Mouse (Mus musculus): ENCODE data around the gene Dnajc7. TPM values are rescaled to one million over a fixed set of nuclear protein-coding genes. Genes with fewer than 3 reads are reported as not detected.
A peak's percentile ranks its signal among the peaks of the same experiment; 100 is the strongest.
"Not testable (repeated sequence)": the region's sequence is repeated elsewhere in the genome, so short reads cannot be mapped to it uniquely, and the experiment has no call there.

The Dnajc7 gene
- polyA plus RNA-seq (2014; fragmentation: Nextera tagmentation; extraction: Ambion mirVana): 69.9 and 98.4 TPM in 2 replicates

GRCm38 (mm10) chr11:100619982-100620381 is at the start of gene Dnajc7:
Dnajc7 (minus strand) TSS chr11:100620168.
- Histone ChIP-seq H3K4me1 (ENCODE audit: control insufficient read depth, insufficient read depth, low read length) (peaks cover 17% of the 10 kb centered on the region), H3K4me2 (ENCODE audit: low read depth, severe bottlenecking) (peak within 1 kb of the TSS; percentile 87), H3K36me3 (ENCODE audit: control insufficient read depth, insufficient read depth, low read length) (no peaks in the 10 kb centered on the region), H3K27ac (replicated peaks; ENCODE audit: low read depth, low read length) (peak within 1 kb of the TSS; percentile 73), H3K4me3 (ENCODE audit: low read depth, low read length) (peak within 1 kb of the TSS; percentile 67), H3K9ac (ENCODE audit: low read length) (peak within 1 kb of the TSS; percentile 76), H3K9me3 (ENCODE audit: control insufficient read depth, low read length) (no peaks in the 10 kb centered on the region), H3K27me3 (ENCODE audit: control insufficient read depth, insufficient read depth, low read length) (no peaks in the 10 kb centered on the region)
- ATAC-seq (ENCODE audit: insufficient number of reproducible peaks, low FRiP score, low TSS enrichment, low read depth): no peak
- no peak for DNase-seq (ENCODE audit: low spot score)
- WGBS: 1% methylated on average over 11 of the region's 11 CpGs

GRCm38 (mm10) chr11:100659806-100660205 is 39.8 kb upstream of the Dnajc7 start:
- ATAC-seq (ENCODE audit: insufficient number of reproducible peaks, low FRiP score, low TSS enrichment, low read depth) (no peak), DNase-seq (ENCODE audit: low spot score) (no peak)
- H3K36me3 ChIP-seq (ENCODE audit: control insufficient read depth, insufficient read depth, low read length): no peaks in the 10 kb centered on the region
- no peaks in the 10 kb centered on the region for H3K4me1 ChIP-seq (ENCODE audit: control insufficient read depth, insufficient read depth, low read length)
- no peaks in the 10 kb centered on the region for H3K27me3 ChIP-seq (ENCODE audit: control insufficient read depth, insufficient read depth, low read length)
- H3K4me2 ChIP-seq (ENCODE audit: low read depth, severe bottlenecking): no peak overlapping the region
- H3K4me3 ChIP-seq (ENCODE audit: low read depth, low read length): no peak overlapping the region
- 79% methylated on average over 10 of the region's 10 CpGs for WGBS
- no peak overlapping the region for H3K27ac ChIP-seq (replicated peaks; ENCODE audit: low read depth, low read length)
- H3K9me3 ChIP-seq (ENCODE audit: control insufficient read depth, low read length): no peaks in the 10 kb centered on the region
- H3K9ac ChIP-seq (ENCODE audit: low read length): no peak overlapping the region

GRCm38 (mm10) chr11:100656458-100656857 is 36.5 kb upstream of the Dnajc7 start:
- no peak for DNase-seq (ENCODE audit: low spot score)
- Histone ChIP-seq H3K27ac (replicated peaks; ENCODE audit: low read depth, low read length) (no peak overlapping the region), H3K9me3 (ENCODE audit: control insufficient read depth, low read length) (no peaks in the 10 kb centered on the region), H3K4me3 (ENCODE audit: low read depth, low read length) (no peak overlapping the region), H3K36me3 (ENCODE audit: control insufficient read depth, insufficient read depth, low read length) (no peaks in the 10 kb centered on the region), H3K27me3 (ENCODE audit: control insufficient read depth, insufficient read depth, low read length) (no peaks in the 10 kb centered on the region; the same call in 1 of the 2 replicates), H3K4me1 (ENCODE audit: control insufficient read depth, insufficient read depth, low read length) (no peaks in the 10 kb centered on the region), H3K4me2 (ENCODE audit: low read depth, severe bottlenecking) (no peak overlapping the region), H3K9ac (ENCODE audit: low read length) (no peak overlapping the region)
- no peak for ATAC-seq (ENCODE audit: insufficient number of reproducible peaks, low FRiP score, low TSS enrichment, low read depth)
- 14% methylated on average over 6 of the region's 6 CpGs for WGBS

DNA sequence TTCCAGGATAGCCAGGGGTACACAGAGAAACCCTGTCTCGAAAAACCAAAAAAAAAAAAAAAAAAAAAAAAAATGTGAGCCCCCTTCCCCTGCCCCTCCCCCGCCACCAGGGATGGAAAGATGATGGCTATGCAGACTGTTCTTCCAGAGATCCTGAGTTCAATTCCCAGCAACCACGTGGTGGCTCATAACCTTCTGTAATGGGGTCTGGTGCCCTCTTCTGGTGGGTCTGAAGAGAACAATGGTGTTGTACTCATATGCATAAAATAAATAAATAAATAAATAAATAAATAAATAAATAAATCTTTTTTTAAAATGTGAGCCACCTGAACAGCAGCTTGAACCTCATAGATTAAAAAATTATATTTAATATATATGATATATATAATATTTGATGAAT is 35.6 kb upstream of the Dnajc7 start:
- H3K27me3 ChIP-seq (ENCODE audit: control insufficient read depth, insufficient read depth, low read length); H3K4me2 ChIP-seq (ENCODE audit: low read depth, severe bottlenecking); H3K9me3 ChIP-seq (ENCODE audit: control insufficient read depth, low read length); H3K36me3 ChIP-seq (ENCODE audit: control insufficient read depth, insufficient read depth, low read length); H3K4me1 ChIP-seq (ENCODE audit: control insufficient read depth, insufficient read depth, low read length); H3K9ac ChIP-seq (ENCODE audit: low read length); H3K27ac ChIP-seq (replicated peaks; ENCODE audit: low read depth, low read length); ATAC-seq (ENCODE audit: insufficient number of reproducible peaks, low FRiP score, low TSS enrichment, low read depth); DNase-seq (ENCODE audit: low spot score); H3K4me3 ChIP-seq (ENCODE audit: low read depth, low read length): not testable (repeated sequence)
- 48% methylated on average over 2 of the region's 3 CpGs for WGBS

DNA sequence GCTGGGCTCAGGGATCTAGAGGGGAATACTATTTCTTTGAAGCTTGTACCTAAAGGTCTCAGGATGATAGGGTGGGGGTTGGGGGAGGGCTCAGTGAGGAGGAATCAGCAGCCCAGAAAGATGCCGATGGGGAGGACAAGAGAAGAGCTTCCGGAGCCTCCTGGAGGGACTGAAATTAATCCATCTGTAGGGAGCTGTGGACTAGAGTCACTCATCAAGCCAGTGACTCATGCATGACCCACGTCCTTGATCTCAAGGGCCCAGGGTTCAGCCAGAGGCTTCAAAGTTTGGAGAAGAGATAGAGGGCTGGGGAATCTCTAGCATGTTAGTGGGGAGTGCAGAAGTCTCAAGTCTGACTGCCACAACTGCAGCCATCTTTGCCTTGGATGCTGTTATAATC is 31.8 kb upstream of the Dnajc7 start:
- H3K9me3 ChIP-seq (ENCODE audit: control insufficient read depth, low read length): no peaks in the 10 kb centered on the region
- no peak overlapping the region for H3K9ac ChIP-seq (ENCODE audit: low read length)
- no peak for ATAC-seq (ENCODE audit: insufficient number of reproducible peaks, low FRiP score, low TSS enrichment, low read depth)
- H3K27ac ChIP-seq (replicated peaks; ENCODE audit: low read depth, low read length): no peak overlapping the region
- H3K4me1 ChIP-seq (ENCODE audit: control insufficient read depth, insufficient read depth, low read length): no peaks in the 10 kb centered on the region
- H3K4me2 ChIP-seq (ENCODE audit: low read depth, severe bottlenecking): no peak overlapping the region
- H3K27me3 ChIP-seq (ENCODE audit: control insufficient read depth, insufficient read depth, low read length): peaks cover 15% of the 10 kb centered on the region
- DNase-seq (ENCODE audit: low spot score): no peak
- H3K4me3 ChIP-seq (ENCODE audit: low read depth, low read length): no peak overlapping the region
- WGBS: 28% methylated on average over 3 of the region's 3 CpGs
- no peaks in the 10 kb centered on the region for H3K36me3 ChIP-seq (ENCODE audit: control insufficient read depth, insufficient read depth, low read length)

DNA sequence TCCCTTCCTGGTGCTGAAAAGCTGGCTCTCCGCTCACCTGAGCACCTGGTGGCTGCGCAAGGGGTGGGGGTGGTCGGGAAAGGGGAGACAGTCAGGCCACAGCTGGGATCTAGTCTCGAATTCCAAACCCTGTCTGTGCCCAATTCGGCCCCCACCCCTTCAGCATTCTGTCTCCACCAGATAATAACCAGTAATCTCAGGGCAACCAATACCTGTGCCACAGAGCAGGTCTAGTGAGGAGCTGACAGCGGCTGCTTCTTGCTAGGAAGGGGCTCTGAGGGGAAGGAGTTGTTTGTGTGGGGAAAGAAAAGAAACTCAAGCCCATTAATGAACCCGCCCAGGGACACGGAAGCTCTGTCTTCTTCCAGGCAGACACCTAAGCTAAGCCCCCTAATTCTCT is 31.2 kb upstream of the Dnajc7 start:
- H3K4me1 ChIP-seq (ENCODE audit: control insufficient read depth, insufficient read depth, low read length): no peaks in the 10 kb centered on the region
- no peak overlapping the region for H3K9ac ChIP-seq (ENCODE audit: low read length)
- H3K9me3 ChIP-seq (ENCODE audit: control insufficient read depth, low read length): no peaks in the 10 kb centered on the region
- H3K27me3 ChIP-seq (ENCODE audit: control insufficient read depth, insufficient read depth, low read length): peaks cover 15% of the 10 kb centered on the region
- H3K27ac ChIP-seq (replicated peaks; ENCODE audit: low read depth, low read length): no peak overlapping the region
- H3K4me3 ChIP-seq (ENCODE audit: low read depth, low read length): no peak overlapping the region
- 13% methylated on average over 8 of the region's 8 CpGs for WGBS
- H3K36me3 ChIP-seq (ENCODE audit: control insufficient read depth, insufficient read depth, low read length): no peaks in the 10 kb centered on the region
- DNase-seq (ENCODE audit: low spot score): no peak
- H3K4me2 ChIP-seq (ENCODE audit: low read depth, severe bottlenecking): no peak overlapping the region
- no peak for ATAC-seq (ENCODE audit: insufficient number of reproducible peaks, low FRiP score, low TSS enrichment, low read depth)

- 86% methylated on average over 8 of the region's 8 CpGs for whole genome bisulfite sequencing
- Histone ChIP-seq H3K4me3 (ENCODE audit: low read depth, low read length) (no peak overlapping the region), H3K27ac (replicated peaks; ENCODE audit: low read depth, low read length) (no peak overlapping the region), H3K4me1 (ENCODE audit: control insufficient read depth, insufficient read depth, low read length) (no peaks in the 10 kb centered on the region), H3K9me3 (ENCODE audit: control insufficient read depth, low read length) (no peaks in the 10 kb centered on the region), H3K9ac (ENCODE audit: low read length) (no peak overlapping the region), H3K4me2 (ENCODE audit: low read depth, severe bottlenecking) (no peak overlapping the region), H3K27me3 (ENCODE audit: control insufficient read depth, insufficient read depth, low read length) (peaks cover 15% of the 10 kb centered on the region), H3K36me3 (ENCODE audit: control insufficient read depth, insufficient read depth, low read length) (no peaks in the 10 kb centered on the region)
- DNase-seq (ENCODE audit: low spot score) (no peak), ATAC-seq (ENCODE audit: insufficient number of reproducible peaks, low FRiP score, low TSS enrichment, low read depth) (no peak)
Measured at GRCm38 (mm10) chr11:100648405-100648804, 28.4 kb upstream of the Dnajc7 start.

DNA sequence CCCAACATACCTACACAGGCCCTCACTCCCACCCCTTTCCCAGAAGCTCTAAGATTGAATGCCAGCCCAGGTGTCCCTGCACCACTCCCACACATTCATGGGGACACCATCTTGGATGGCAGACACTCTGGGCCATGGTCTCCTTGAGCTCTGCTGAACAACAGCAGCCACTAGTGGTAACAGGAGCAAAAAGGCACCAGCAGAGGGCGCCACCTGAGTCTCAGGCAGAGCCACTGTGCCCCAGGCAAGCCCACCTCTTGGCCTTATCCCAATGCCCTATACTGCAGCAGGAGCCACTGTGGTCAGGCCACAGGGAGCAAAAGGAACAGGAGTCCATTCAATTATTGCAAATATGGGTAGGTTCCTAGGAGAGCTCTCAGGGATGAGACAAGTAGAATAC is 26.3 kb upstream of the Dnajc7 start:
- DNase-seq (ENCODE audit: low spot score): peak; percentile 78
- no peak for ATAC-seq (ENCODE audit: insufficient number of reproducible peaks, low FRiP score, low TSS enrichment, low read depth)
- Histone ChIP-seq H3K4me2 (ENCODE audit: low read depth, severe bottlenecking) (no peak overlapping the region), H3K9ac (ENCODE audit: low read length) (no peak overlapping the region), H3K36me3 (ENCODE audit: control insufficient read depth, insufficient read depth, low read length) (no peaks in the 10 kb centered on the region), H3K9me3 (ENCODE audit: control insufficient read depth, low read length) (no peaks in the 10 kb centered on the region), H3K4me3 (ENCODE audit: low read depth, low read length) (no peak overlapping the region), H3K4me1 (ENCODE audit: control insufficient read depth, insufficient read depth, low read length) (no peaks in the 10 kb centered on the region), H3K27ac (replicated peaks; ENCODE audit: low read depth, low read length) (no peak overlapping the region), H3K27me3 (ENCODE audit: control insufficient read depth, insufficient read depth, low read length) (peaks cover 15% of the 10 kb centered on the region)
- 0% methylated on average over 1 of the region's 1 CpGs for WGBS

All from limb, embryonic 11.5 days (tissue).